Mouse (Mus musculus) hindbrain, embryonic 12.5 days (tissue): ENCODE results near the gene Atf7ip. TPM values are rescaled to one million over a fixed set of nuclear protein-coding genes. Genes with fewer than 3 reads are reported as not detected.
A peak's percentile ranks its signal among the peaks of the same experiment; 100 is the strongest.

Source experiments
- ATAC-seq: fragments of 200-750 bp; cut with Nextera tagmentation; 2 replicates; pipeline ENCODE4 v1.8.0; 2017; ENCODE audit warnings: moderate TSS enrichment; ENCODE audit not compliant: low FRiP score
- H3K27ac ChIP-seq: fragments of 300-500 bp; sonication (generic); 2 replicates; pipeline ENCODE4 v1.5.1; 2016; ENCODE audit warnings: mild to moderate bottlenecking
- H3K27me3 ChIP-seq: fragments of 300-500 bp; sonication (generic); 2 replicates; pipeline ENCODE4 v1.6.1; 2016; ENCODE audit warnings: mild to moderate bottlenecking
- H3K36me3 ChIP-seq: fragments of 300-500 bp; sonication (generic); 2 replicates; pipeline ENCODE4 v1.6.1; 2016; ENCODE audit warnings: mild to moderate bottlenecking
- H3K4me1 ChIP-seq: fragments of 300-500 bp; sonication (generic); 2 replicates; pipeline ENCODE4 v1.6.1; 2016
- H3K4me2 ChIP-seq: fragments of 300-500 bp; sonication (generic); replicated peaks from 2 replicates; pipeline ENCODE4 v1.6.1; 2016; ENCODE audit warnings: mild to moderate bottlenecking
- H3K4me3 ChIP-seq: fragments of 300-500 bp; sonication (generic); 2 replicates; pipeline ENCODE4 v1.5.1; 2016; ENCODE audit warnings: mild to moderate bottlenecking
- H3K9ac ChIP-seq: fragments of 300-500 bp; sonication (generic); 2 replicates; pipeline ENCODE4 v1.6.1; 2016; ENCODE audit warnings: mild to moderate bottlenecking, moderate library complexity
- H3K9me3 ChIP-seq: fragments of 300-500 bp; sonication (generic); replicated peaks from 2 replicates; pipeline ENCODE4 v1.6.1; 2016; ENCODE audit warnings: mild to moderate bottlenecking
- WGBS: fragments of 180-500 bp; shearing (Covaris S2); methylation state at CpG from one replicate; pipeline ENCODE4 v1.1.7; 2016; 5-methylcytosine and 5-hydroxymethylcytosine counted together
- polyA plus RNA-seq: library from polyadenylated mRNA; unstranded; fragments of >200 nt; fragmentation: Nextera tagmentation; extraction: Ambion mirVana; gene quantifications from 2 replicates; pipeline ENCODE4 v1.2.1, GENCODE M21; 2016

The Atf7ip gene
- polyA plus RNA-seq, 1 experiment from 2014 or later = 63.8 TPM

DNA sequence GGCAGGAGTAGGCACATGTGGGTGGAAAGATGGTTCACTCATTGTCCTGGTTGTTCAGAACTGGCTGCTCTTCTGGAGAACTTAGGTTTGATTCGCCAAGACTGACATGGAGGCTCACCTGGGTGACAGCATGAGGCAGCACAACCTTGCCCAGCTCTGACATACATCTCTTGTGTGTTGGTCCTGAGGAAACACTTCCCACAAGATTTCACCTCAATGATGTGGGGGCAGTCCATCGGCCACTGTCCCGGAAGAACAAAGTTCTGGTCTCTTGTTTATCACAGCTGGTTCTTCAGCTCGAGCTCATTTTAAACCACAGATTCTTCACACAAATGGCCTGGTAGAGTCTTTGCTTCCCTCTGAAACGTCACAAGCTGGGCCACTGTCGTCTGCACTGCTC, 10.7 kb downstream of the Atf7ip start:
- Histone ChIP-seq H3K4me3 (no peak overlapping the region), H3K4me1 (0 out of 2 replicates have a peak, but pooled peaks cover 4% of the 10 kb centered on the region), H3K4me2 (no peak overlapping the region), H3K27ac (no peak overlapping the region), H3K27me3 (no peaks in the 10 kb centered on the region), H3K36me3 (no peaks in the 10 kb centered on the region), H3K9ac (no peak overlapping the region), H3K9me3 (peaks cover 8% of the 10 kb centered on the region; the same call in 1 of the 2 replicates)
- 92% methylated on average over 6 of the region's 6 CpGs for WGBS
- ATAC-seq = no peak

DNA sequence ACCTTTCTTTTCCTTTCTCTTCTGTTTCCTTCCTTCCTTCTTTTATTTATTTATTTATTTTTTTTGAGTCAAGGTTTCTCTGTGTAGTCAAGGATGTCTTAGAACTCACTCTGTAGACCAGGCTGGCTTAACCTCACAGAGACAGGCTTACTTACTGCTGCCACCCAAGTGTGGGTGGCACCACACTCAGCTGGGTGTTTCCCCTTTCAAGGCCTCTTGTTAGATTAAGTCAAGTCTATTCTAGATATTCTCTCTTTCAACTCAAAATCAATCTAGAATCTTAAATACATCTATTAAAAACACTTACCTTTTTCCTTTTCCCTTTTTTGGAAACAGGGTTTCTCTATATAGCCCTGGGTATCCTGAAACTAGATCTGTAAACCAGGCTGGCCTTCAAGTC, 11.3 kb downstream of the Atf7ip start:
- Histone ChIP-seq H3K9ac (no peak overlapping the region), H3K4me2 (no peak overlapping the region), H3K36me3 (0 out of 2 replicates have a peak, but pooled peaks cover under 1% of the 10 kb centered on the region), H3K27me3 (no peaks in the 10 kb centered on the region), H3K27ac (no peak overlapping the region), H3K9me3 (peaks cover 8% of the 10 kb centered on the region; the same call in 1 of the 2 replicates), H3K4me1 (0 out of 2 replicates have a peak, but pooled peaks cover 5% of the 10 kb centered on the region), H3K4me3 (no peak overlapping the region)
- no peak for ATAC-seq

DNA sequence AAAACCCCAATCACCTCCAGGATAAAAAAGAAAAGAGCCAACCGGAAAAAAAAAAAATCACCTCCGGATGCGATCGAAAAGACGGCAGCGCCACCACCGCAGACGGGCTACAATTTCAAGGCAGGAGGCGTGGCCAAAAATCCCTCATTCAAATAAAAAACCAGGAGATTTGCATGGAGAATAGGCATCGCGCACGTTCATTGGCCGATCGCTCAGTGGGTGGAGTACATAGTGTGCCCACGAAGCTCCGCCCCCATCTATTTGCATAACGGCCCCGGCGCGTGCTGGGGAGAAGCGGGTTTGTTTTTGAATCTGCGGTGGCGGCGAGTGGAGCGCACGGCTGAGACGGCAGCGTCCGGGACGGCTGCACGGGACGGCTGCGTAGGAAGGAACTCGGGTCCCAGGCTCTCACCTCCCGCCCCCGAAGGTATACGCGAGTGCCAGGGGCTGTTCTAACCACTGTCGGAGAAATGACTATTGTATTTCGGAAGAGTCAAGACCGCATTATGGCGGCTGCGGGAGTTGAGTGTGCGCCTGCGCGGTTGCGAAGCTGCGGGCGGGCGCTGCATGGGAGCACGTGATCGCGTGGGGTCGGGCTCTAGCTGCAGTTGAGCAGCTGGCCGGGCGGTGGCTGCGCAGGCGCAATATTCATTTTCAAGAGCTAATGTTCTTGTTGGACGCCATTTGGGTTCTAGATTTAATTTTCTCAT, 12.7 kb downstream of the Atf7ip start:
- ATAC-seq = peak; percentile 97
- Histone ChIP-seq H3K4me2 (peak overlapping the region; percentile 45), H3K4me3 (peak overlapping the region; percentile 46), H3K4me1 (0 out of 2 replicates have a peak, but pooled peaks cover 5% of the 10 kb centered on the region), H3K9me3 (peaks cover 8% of the 10 kb centered on the region; the same call in 1 of the 2 replicates), H3K27ac (peak overlapping the region; percentile 94), H3K27me3 (no peaks in the 10 kb centered on the region), H3K36me3 (peaks cover 12% of the 10 kb centered on the region), H3K9ac (peak overlapping the region; percentile 63)
- under 1% methylated on average over 59 of the region's 59 CpGs for WGBS

DNA sequence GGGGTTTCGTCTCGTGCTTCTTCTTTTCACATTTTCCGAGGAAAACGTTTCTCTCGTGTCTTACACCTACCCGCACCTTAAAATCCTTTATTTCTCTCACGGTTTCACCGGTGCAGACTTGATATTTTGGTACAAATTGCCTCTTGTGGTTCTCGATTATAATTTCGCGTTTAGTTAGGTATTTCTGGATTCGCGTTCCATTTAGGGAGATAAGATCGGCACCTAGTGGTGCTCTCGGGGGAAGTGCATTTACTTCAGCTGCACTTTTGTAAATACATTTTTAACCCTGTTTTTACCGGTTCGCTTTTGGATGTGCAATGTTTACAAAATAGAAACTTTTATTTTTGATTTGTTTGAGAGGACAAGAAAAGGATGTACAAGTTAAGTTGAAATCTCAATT, 13.3 kb downstream of the Atf7ip start:
- Histone ChIP-seq H3K27ac (peak overlapping the region; percentile 94), H3K9ac (peak overlapping the region; percentile 63; the same call in 1 of the 2 replicates), H3K36me3 (peaks cover 12% of the 10 kb centered on the region), H3K4me3 (peak overlapping the region; percentile 46), H3K9me3 (peaks cover 3% of the 10 kb centered on the region; the same call in 1 of the 2 replicates), H3K27me3 (no peaks in the 10 kb centered on the region), H3K4me2 (peak overlapping the region; percentile 45), H3K4me1 (0 out of 2 replicates have a peak, but pooled peaks cover 5% of the 10 kb centered on the region)
- no peak for ATAC-seq
- 3% methylated on average over 17 of the region's 17 CpGs for WGBS

DNA sequence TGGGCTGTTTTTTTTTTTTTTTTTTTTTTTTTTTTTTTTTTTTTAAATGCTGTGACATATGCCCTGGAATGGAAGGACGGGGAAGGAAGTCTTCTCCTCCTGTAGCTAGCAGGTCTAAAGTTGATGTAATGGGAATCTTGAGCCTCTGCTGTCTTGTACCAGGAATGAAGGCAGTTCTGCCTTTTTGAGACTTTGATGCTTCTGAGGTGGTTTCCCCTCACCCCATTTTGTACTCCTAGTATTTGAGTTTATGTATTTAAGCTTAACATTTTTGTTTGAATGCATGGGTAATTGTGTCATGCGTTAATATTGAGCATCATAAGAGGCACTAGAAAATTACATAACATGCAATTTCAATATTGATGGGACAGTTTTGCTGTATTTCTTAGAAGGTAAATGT, 14.4 kb downstream of the Atf7ip start:
- H3K4me2 ChIP-seq = peak overlapping the region; percentile 33
- 0 out of 2 replicates have a peak, but pooled peaks cover 5% of the 10 kb centered on the region for H3K4me1 ChIP-seq
- H3K9ac ChIP-seq = no peak overlapping the region
- peaks cover 23% of the 10 kb centered on the region for H3K36me3 ChIP-seq
- no peaks in the 10 kb centered on the region for H3K27me3 ChIP-seq
- no peak for ATAC-seq
- no peak overlapping the region for H3K27ac ChIP-seq
- peaks cover 6% of the 10 kb centered on the region; the same call in 1 of the 2 replicates for H3K9me3 ChIP-seq
- WGBS = 70% methylated on average over 2 of the region's 2 CpGs
- no peak overlapping the region for H3K4me3 ChIP-seq

DNA sequence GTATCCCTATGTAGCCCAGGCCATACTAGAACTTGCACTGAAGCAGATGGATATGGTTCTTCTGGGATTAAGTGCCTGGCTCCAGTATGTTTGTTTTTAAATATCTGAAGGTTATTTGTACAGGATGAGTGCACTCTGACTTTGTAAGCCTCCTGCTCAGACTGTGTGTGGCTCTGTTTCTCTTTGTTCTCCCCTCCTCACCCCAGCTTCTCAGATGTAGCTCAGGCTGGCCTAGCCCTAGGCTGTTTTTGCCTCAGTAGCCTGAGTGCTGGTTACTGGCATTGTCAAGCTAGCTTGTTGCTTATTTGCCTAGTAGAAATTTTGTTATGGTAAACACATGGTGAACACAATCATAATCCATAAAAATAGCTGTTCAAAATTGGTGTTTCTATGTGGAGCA, 15.7 kb downstream of the Atf7ip start:
- Histone ChIP-seq H3K4me3 (no peak overlapping the region), H3K4me2 (no peak overlapping the region), H3K27me3 (no peaks in the 10 kb centered on the region), H3K27ac (no peak overlapping the region), H3K4me1 (0 out of 2 replicates have a peak, but pooled peaks cover 5% of the 10 kb centered on the region), H3K9me3 (peaks cover 9% of the 10 kb centered on the region; the same call in 1 of the 2 replicates), H3K36me3 (peaks cover 30% of the 10 kb centered on the region), H3K9ac (no peak overlapping the region)
- ATAC-seq = no peak

DNA sequence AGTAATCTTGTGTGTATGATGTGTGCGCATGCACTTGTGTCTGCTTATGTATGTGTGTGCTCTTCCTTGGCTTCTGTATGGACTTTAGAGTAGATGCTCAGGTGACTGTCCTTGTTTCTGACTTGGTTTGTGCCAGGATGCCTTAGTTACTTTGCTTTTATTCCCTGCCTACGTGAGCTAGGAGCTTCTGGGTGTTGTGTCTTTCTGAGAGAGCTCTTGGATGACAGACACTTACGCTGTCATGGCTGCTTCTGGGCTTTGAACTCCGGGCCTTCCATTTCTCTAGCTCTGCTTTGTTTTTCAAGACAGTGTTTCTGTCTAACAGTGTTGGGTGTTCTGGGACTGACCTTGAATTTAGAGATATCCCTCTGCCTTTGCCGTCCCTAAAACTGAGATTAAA, 16.7 kb downstream of the Atf7ip start:
- Histone ChIP-seq H3K9me3 (peaks cover 9% of the 10 kb centered on the region; the same call in 1 of the 2 replicates), H3K27me3 (no peaks in the 10 kb centered on the region), H3K4me3 (no peak overlapping the region), H3K4me1 (0 out of 2 replicates have a peak, but pooled peaks cover 5% of the 10 kb centered on the region), H3K4me2 (no peak overlapping the region), H3K27ac (no peak overlapping the region), H3K9ac (no peak overlapping the region), H3K36me3 (peaks cover 30% of the 10 kb centered on the region)
- WGBS = 96% methylated on average over 5 of the region's 5 CpGs
- ATAC-seq = no peak

DNA sequence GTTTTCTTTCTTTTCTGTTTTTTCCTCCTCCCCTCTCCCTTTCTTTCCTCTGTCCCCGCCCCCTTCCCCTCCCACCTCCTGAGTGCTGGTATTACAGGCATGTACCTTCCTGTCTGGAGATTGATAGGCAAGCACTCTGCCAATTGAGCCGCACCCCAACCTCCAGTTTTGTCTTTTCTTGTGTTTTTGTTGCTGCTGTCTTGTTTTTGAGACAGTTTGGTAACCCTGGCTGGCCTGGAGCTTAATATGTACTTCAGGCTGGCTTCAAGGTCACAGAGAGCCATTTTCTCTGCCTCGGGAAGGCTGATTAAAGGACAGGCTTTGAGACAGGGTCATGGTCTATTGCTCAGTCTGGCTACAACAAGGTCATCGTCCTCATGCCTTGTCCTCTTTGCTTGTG, 18.8 kb downstream of the Atf7ip start:
- H3K4me2 ChIP-seq = no peak overlapping the region
- 88% methylated on average over 4 of the region's 4 CpGs for WGBS
- H3K36me3 ChIP-seq = peaks cover 30% of the 10 kb centered on the region
- 0 out of 2 replicates have a peak, but pooled peaks cover 5% of the 10 kb centered on the region for H3K4me1 ChIP-seq
- no peaks in the 10 kb centered on the region for H3K27me3 ChIP-seq
- peaks cover 9% of the 10 kb centered on the region; the same call in 1 of the 2 replicates for H3K9me3 ChIP-seq
- no peak overlapping the region for H3K4me3 ChIP-seq
- ATAC-seq = no peak
- H3K9ac ChIP-seq = no peak overlapping the region
- no peak overlapping the region for H3K27ac ChIP-seq

DNA sequence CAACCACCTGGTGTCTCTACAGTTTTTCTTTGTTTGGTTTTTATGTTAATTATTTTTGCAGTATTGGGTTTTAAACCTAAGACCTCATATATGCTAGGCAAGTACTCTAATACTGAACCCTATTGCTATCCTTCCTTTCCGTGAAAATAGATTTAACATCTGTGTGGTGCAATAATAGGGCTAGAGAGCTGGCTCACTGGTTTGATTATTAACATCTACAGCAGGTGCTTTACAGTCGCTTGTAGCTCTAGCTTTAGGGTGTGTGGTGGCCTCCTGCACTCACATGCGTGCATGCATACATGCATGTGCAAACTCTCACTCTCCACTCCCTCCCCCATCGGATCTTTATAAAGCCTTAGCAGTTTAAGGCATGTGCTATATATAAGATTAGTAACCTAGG, 19.6 kb downstream of the Atf7ip start:
- H3K4me1 ChIP-seq = 0 out of 2 replicates have a peak, but pooled peaks cover 5% of the 10 kb centered on the region
- H3K9me3 ChIP-seq = peaks cover 9% of the 10 kb centered on the region; the same call in 1 of the 2 replicates
- no peak overlapping the region for H3K27ac ChIP-seq
- H3K36me3 ChIP-seq = peaks cover 30% of the 10 kb centered on the region
- H3K4me2 ChIP-seq = no peak overlapping the region
- no peak overlapping the region for H3K9ac ChIP-seq
- H3K27me3 ChIP-seq = no peaks in the 10 kb centered on the region
- ATAC-seq = no peak
- no peak overlapping the region for H3K4me3 ChIP-seq
- 91% methylated on average over 4 of the region's 4 CpGs for WGBS

DNA sequence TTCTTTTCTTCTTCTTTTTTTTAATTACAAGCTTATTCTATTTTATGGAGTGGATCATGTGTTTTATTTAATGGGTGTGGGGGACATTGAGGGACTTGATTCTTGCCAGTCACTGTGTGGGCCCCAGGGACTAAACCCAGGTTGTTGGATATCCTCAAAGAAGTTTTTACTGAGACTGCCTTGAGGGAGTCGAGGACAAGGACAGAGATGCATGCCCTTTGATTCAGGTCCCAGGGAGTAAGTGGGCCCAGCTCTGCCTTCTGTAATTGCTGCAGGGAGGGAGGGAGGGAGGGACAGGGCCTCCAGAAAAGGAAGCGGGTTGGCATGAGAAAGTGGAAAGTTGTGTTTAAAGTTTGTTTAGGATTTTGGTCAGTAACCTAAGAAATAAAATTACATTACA, 23.2 kb downstream of the Atf7ip start:
- H3K36me3 ChIP-seq = peaks cover 18% of the 10 kb centered on the region
- no peak overlapping the region for H3K4me3 ChIP-seq
- H3K27ac ChIP-seq = no peak overlapping the region
- peaks cover 10% of the 10 kb centered on the region for H3K4me1 ChIP-seq
- H3K4me2 ChIP-seq = no peak overlapping the region
- peaks cover 9% of the 10 kb centered on the region; the same call in 1 of the 2 replicates for H3K9me3 ChIP-seq
- no peak for ATAC-seq
- H3K9ac ChIP-seq = no peak overlapping the region
- no peaks in the 10 kb centered on the region for H3K27me3 ChIP-seq
- WGBS = 58% methylated on average over 2 of the region's 2 CpGs

DNA sequence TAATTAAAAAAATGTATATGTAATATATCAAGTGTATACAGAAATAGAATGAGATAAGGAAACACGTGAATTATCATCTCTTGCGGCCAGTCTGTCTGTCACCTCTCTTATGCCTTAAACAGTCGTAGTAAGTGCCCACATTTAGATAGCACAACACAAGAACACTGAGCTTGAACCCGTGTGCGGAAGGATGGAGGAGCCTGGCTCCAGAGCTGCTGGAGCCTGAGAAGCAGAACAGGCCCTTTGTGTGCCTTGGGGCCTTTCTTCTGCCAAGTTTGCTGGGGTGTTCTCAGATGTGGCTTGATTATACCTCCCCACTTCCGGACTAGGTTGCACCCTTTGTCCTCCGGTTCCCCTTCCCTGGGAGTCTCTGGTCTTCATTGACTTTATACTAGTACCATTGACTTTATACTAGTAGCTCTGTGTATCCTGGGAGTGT, 25.8 kb downstream of the Atf7ip start:
- H3K9me3 ChIP-seq = no peaks in the 10 kb centered on the region
- H3K36me3 ChIP-seq = no peaks in the 10 kb centered on the region
- H3K27me3 ChIP-seq = no peaks in the 10 kb centered on the region
- H3K4me3 ChIP-seq = no peak overlapping the region
- no peak overlapping the region for H3K9ac ChIP-seq
- no peak for ATAC-seq
- peak overlapping the region; percentile 24; the same call in 1 of the 2 replicates for H3K4me2 ChIP-seq
- H3K27ac ChIP-seq = peak overlapping the region; percentile 94
- 59% methylated on average over 7 of the region's 7 CpGs for WGBS
- peaks cover 23% of the 10 kb centered on the region for H3K4me1 ChIP-seq

DNA sequence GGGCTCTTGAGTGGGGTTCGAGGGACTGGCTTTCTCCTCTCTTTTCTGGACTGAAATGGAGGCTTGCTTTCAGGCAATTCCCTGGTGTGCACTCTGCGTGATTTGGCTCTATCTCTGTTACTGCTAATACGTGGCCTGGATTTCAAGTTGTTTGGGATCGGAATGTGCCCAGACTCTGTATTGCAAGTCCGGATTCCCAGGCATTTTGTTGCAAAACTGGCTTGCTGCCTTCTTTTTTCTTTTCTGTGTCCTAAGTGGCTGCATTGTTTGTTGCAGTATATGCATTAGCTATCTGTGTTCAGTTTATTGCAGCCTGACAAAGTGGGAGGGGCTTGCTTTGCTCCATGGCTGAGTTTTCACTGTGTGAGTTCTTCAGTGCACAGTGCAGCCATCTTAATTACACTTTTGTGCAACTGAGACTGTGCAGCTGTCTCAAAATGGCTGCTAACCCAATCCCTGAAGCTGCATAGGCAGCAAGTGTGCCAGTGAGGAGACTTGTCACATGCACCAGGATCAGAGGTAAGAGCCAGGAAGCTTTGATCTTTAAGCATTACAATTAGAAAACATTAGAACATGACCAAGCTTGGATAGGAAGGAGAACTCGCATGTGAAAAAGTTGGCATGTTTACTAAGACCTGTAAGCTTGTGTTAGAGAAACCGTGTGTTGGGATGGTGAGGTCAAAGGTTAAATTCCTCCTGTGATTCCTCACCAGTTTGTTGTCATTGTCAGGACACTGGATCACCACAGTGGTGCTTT, 26.7 kb downstream of the Atf7ip start:
- H3K4me1 ChIP-seq = peaks cover 23% of the 10 kb centered on the region
- H3K4me2 ChIP-seq = peak overlapping the region; percentile 37
- peaks cover 3% of the 10 kb centered on the region; the same call in 1 of the 2 replicates for H3K36me3 ChIP-seq
- no peak overlapping the region; the same call in 1 of the 2 replicates for H3K9ac ChIP-seq
- ATAC-seq = peak; percentile 88
- 16% methylated on average over 7 of the region's 7 CpGs for WGBS
- H3K9me3 ChIP-seq = no peaks in the 10 kb centered on the region
- peak overlapping the region; percentile 14; the same call in 1 of the 2 replicates for H3K4me3 ChIP-seq
- H3K27me3 ChIP-seq = no peaks in the 10 kb centered on the region
- H3K27ac ChIP-seq = peak overlapping the region; percentile 94
